Mouse (Mus musculus): ENCODE data around the gene Ess2.

Ess2 gene

GRCm38 (mm10) chr16:17927351-17928082, 16.4 kb upstream of the Ess2 start:
- in situ Hi-C loops (cut with MboI; ENCODE audit: unreplicated experiment in 2 of 2) = no loop called here

GRCm38 (mm10) chr16:17922163-17922538, 11.0 kb upstream of the Ess2 start:
- in situ Hi-C loops (cut with MboI; ENCODE audit: unreplicated experiment in 2 of 2) = no loop called here

- in situ Hi-C loops (cut with MboI; ENCODE audit: unreplicated experiment in 2 of 2) = no loop called here
These were observed 10.4 kb upstream of the Ess2 start for GRCm38 (mm10) chr16:17921325-17922162.

GRCm38 (mm10) chr16:17920586-17920985, 9.4 kb upstream of the Ess2 start:
- in situ Hi-C loops (cut with MboI; ENCODE audit: unreplicated experiment in 2 of 2) = no loop called here

- in situ Hi-C loops (cut with MboI; ENCODE audit: unreplicated experiment in 2 of 2) = loop anchor here (5.0 kb wide), 2 partner anchors 73 to 123 kb away; no protein-coding TSS in a partner anchor
These were observed 3.4 kb upstream of the Ess2 start, which contains the start of gene Gsc2 for GRCm38 (mm10) chr16:17914307-17915249. Gene Gsc2 (minus strand): TSS chr16:17915059.

- in situ Hi-C loops (cut with MboI; ENCODE audit: unreplicated experiment in 2 of 2) = no loop called here
These were observed 12.7 kb downstream of the Ess2 start, which contains the start of the genes Dgcr2 and Tssk2 for GRCm38 (mm10) chr16:17898462-17898861. Gene Dgcr2 (minus strand): TSS chr16:17898562. Gene Tssk2 (plus strand): TSS chr16:17898637.

- in situ Hi-C loops (cut with MboI; ENCODE audit: unreplicated experiment in 2 of 2) = no loop called here
These were observed 15.1 kb downstream of the Ess2 start for GRCm38 (mm10) chr16:17896091-17896490.

- in situ Hi-C loops (cut with MboI; ENCODE audit: unreplicated experiment in 2 of 2) = loop anchor here in 1 of 2 experiments (5.0 kb wide), 1 partner anchor 37 kb away; no protein-coding TSS in a partner anchor
These were observed 17.2 kb downstream of the Ess2 start, which contains the start of gene Tssk1 for GRCm38 (mm10) chr16:17893923-17894322. Gene Tssk1 (plus strand): TSS chr16:17894223.

- in situ Hi-C loops (cut with MboI; ENCODE audit: unreplicated experiment in 2 of 2) = loop anchor here in 1 of 2 experiments (5.0 kb wide), 1 partner anchor 35 kb away; no protein-coding TSS in a partner anchor
These were observed 18.5 kb downstream of the Ess2 start for GRCm38 (mm10) chr16:17892606-17893005.

- in situ Hi-C loops (cut with MboI; ENCODE audit: unreplicated experiment in 2 of 2) = loop anchor here in 1 of 2 experiments (5.0 kb wide), 1 partner anchor 34 kb away; no protein-coding TSS in a partner anchor
These were observed 19.6 kb downstream of the Ess2 start, which contains the start of gene Gm20518 for GRCm38 (mm10) chr16:17891567-17891959. Gene Gm20518 (minus strand): TSS chr16:17891671.

- in situ Hi-C loops (cut with MboI; ENCODE audit: unreplicated experiment in 2 of 2) = loop anchor here in 1 of 2 experiments (5.0 kb wide), 1 partner anchor 34 kb away; no protein-coding TSS in a partner anchor
These were observed 20.1 kb downstream of the Ess2 start for GRCm38 (mm10) chr16:17890917-17891566.

- in situ Hi-C loops (cut with MboI; ENCODE audit: unreplicated experiment in 2 of 2) = loop anchor here in 1 of 2 experiments (5.0 kb wide), 1 partner anchor 33 kb away; no protein-coding TSS in a partner anchor
These were observed 20.8 kb downstream of the Ess2 start for GRCm38 (mm10) chr16:17890342-17890727.

GRCm38 (mm10) chr16:17889689-17890341, 21.3 kb downstream of the Ess2 start:
- in situ Hi-C loops (cut with MboI; ENCODE audit: unreplicated experiment in 2 of 2) = loop anchor here in 1 of 2 experiments (5.0 kb wide), 1 partner anchor 33 kb away; no protein-coding TSS in a partner anchor

GRCm38 (mm10) chr16:17884116-17884515, 27.0 kb downstream of the Ess2 start:
- in situ Hi-C loops (cut with MboI; ENCODE audit: unreplicated experiment in 2 of 2) = no loop called here

GRCm38 (mm10) chr16:17882196-17882595, 29.0 kb downstream of the Ess2 start:
- in situ Hi-C loops (cut with MboI; ENCODE audit: unreplicated experiment in 2 of 2) = no loop called here

- in situ Hi-C loops (cut with MboI; ENCODE audit: unreplicated experiment in 2 of 2) = no loop called here
These were observed 31.6 kb downstream of the Ess2 start for GRCm38 (mm10) chr16:17879571-17879970.

- in situ Hi-C loops (cut with MboI; ENCODE audit: unreplicated experiment in 2 of 2) = no loop called here
These were observed 35.1 kb downstream of the Ess2 start for GRCm38 (mm10) chr16:17876096-17876495.

- in situ Hi-C loops (cut with MboI; ENCODE audit: unreplicated experiment in 2 of 2) = no loop called here
These were observed 36.0 kb downstream of the Ess2 start for GRCm38 (mm10) chr16:17875174-17875573.

GRCm38 (mm10) chr16:17872995-17873394, 38.2 kb downstream of the Ess2 start:
- in situ Hi-C loops (cut with MboI; ENCODE audit: unreplicated experiment in 2 of 2) = no loop called here

All from v-Abl transformed pro-B cells (cell line).